Mouse (Mus musculus) frontal cortex, postnatal 36 days (tissue): ENCODE data around the gene Cblb.
A peak's percentile ranks its signal among the peaks of the same experiment; 100 is the strongest.

ENCODE experiments used
- DNase-seq, 2 experiments: peaks; one replicate each; pipeline ENCODE4 v3.0.0; 2022; ENCODE audit warnings: low spot score in 2 of 2

The Cblb gene

DNA sequence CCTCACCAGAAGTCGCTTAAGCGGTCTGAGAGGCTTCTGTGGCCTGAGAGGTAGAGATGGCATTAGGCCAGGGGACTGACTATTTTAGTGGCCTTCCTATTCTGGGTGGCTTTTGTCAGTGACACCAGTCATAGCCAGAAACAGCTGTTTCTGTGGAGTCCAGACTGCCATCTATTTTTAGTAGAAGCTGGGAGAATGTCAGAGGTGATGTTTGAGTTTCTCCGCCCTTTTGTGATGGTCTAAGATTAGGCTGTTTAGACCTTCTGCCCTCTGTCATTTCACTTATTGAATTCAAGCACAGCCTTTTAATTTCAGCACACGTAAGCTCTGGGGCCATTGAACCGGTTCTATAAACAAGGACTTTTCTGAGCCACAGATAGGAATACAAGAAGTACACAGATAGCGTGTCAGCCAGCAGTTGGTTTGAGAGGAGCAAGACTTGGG is 40.8 kb downstream of the Cblb start:
- DNase-seq = no peak

DNA sequence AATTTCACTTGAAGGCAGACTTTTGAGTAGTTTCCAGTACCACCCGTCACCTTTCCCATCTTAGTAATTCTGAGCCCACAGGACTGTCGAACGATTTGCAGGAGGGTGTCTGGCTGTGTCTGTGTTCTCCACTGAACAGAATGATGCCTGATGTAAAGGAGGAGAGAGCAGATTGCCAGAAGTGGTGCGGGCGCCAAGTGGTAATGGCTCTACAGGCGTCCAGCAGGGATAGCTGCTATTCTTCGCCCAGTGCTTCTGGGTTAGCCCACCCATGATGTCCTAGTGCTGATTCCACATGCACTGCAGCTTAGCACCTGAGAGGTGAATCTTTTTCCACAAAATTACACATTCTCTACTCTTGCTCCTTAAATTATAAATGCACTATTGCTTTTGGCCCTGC is 45.6 kb downstream of the Cblb start:
- DNase-seq = no peak

DNA sequence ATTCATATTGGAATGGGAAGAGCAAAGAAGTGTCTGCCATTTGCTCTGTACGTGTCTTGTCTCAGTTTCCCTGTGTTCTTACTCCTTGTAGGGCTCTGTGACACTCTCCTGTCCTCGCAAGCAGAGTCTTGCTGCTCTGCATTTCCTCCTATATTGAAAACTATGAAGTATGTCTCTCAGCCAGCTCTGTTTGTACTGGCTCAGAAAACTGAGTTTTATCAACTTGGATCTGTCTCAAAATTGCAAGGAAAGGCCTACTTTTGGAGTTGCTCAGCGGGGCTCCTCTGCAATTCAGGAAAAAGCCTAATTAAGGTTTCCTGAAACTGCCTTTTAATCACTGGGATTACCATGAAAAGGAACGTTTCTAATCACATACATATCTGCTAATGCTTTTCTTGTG is 46.9 kb downstream of the Cblb start:
- DNase-seq = no peak

DNA sequence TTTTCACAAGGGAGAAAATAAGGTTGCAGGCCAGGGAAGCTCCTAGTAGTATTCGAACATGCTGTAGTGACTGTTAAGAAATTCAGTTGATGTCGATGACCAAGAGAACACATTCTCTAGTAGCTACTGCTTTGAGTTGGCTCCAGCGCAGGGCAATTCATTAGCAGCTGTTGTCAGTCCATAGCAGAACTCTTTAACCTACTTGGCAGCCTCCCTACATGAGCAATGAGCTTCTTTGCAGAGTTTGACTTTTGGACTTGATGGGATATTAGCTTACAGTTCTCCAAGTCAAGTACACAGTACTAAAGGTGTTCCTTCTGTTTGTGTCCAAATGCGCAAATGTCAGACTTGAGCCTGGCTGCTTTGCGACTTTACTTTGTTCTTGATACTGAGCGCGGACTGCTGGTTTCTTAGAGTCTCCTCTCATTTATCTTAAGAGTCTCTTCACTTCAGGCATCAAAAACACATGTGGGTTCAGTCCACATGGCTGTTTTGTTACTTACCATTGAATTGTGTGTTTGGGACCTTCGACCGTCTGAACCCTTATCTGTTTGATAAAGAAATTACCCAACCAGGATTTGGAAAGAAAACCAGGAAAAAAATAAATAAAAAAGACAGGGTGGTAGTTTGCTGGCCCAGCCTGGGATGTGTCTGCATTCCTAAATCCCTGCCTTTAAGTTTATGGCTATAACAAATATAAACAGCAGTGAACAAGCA is 47.9 kb downstream of the Cblb start:
- DNase-seq = no peak

DNA sequence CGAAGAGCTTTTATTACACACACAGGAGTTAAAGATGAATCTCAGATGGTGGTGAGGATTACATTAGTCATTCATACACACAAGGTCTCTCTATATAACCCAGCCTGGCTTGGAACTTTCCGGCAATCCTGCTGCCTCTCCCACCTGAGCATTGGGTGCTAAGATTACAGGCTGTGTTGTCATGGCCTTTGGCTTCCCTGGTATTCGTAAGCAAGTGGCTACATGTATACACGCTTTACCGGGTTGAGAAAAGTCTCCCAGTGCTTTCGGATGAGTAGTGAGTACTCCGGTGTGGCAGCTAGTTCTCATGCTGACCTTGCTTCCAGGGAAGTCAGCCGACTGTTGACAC is 48.4 kb downstream of the Cblb start:
- no peak for DNase-seq

DNA sequence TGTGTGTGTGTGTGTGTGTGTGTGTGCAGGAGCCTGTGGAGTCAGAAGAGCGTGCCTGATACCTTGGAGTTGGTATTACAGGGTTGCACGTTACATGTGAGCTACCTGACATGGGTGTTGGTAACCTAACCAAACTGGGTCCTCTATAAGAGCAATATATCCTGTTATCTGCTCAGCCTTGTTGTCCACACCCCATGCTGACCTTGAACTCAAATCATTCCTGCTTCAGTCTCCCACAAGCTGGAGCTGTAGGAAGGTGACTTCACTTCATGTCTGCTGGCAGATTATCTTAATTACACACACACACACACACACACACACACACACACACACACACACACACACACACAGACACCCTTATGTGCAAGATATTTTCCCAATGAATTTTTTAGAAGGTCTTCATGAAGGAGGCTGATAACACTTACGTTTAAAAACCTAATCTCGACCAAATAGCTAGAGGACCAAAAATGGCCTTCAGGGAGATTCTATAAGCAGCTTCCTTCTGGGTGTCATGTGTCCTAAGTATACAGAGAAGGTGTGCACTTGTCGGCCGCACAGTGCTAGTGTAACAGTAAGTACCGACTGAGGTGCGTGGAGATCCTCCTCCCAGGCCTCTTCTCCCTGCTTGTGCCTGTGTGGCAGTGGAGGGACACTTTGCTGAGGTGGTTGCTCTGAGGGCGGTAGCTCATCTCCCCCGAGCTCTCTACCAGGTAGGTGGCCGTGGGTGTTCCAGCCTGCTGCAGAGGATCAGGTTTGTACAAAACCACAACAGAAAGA is 49.8 kb downstream of the Cblb start:
- no peak for DNase-seq

DNA sequence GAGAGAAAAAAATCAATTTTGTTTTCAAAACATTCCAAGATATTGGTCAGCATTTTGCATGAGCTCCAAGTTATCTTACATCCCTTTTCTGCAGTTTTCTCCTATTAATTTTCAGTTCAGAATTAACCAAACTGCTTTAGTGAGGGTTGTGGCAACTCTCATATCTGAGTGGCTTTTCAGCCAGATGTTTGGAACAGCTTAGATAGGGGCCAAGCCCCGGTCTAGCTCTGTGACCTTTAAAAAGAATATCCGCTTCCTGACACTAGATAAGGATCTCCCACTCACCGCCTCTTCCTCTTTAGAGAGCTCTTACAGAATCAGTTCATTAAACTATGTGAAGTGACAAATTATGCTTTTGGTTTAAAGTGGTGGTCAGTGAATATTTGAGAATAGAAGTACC is 50.7 kb downstream of the Cblb start:
- DNase-seq = no peak

DNA sequence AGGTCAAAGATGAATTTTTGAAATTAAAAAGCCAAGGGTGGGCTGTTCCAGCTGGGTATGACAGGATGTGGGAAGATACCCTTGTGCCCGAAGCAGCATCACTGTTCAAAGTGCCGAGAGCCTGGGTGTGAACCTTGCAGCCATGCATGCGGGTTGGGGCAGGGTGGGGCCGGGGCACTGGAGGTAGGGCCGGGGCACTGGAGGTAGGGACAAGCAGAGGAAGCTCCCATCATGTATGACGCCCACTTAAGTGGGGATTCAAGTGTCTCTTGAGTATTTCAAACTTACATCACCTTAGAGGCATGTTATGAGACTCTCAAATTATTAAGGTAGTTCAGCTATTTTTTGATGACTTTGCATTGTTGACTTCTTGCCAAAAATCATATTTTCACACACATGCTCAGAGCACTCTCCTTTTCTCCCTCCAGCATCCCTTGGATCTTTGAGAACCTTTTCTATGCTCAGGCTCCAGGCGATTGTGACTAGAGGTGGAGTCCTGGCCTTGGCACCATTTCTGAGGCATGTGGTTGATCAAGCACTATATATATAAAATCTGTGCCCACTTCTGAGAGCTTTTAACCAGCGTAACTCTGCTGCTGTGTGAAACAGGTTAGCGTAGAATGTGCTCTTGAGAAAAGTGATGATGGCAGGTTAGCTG is 55.9 kb downstream of the Cblb start:
- DNase-seq = no peak

DNA sequence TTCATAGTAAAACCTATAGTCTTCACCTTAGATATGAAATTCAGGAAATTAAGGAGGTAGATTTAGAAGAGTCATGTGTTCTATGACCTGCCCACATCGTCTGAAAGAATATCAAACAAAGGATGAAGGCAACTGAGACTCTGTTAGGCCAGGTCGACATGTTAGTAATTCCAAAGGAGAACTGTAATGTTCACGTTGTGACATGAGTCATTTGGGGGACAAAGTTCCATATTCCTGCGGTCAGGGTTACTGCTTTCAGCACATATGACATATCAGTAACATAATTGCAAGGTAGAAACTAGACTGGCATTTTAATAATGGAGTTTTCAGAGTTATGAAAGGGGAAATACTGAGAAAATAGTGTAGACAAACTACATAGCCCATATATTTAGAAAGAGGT is 58.3 kb downstream of the Cblb start:
- no peak for DNase-seq

DNA sequence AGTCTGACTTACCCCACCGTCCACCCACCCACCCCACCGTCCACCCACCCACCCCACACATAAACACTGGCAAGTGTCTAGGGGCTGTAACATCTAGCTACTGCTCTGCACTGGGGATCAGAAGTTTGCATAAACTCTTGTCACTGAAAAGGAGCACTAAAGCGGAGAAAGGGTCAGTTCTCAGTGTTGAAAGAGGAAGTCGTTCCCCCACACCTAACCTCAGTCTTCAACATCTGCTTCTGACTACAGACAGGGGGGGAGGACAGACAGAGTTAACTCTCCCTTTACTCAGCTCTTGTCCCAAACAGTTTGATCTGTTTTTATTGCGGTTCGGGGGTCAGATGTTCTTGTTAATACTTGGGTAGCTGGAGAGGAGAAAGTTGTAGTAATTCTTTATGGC is 59.9 kb downstream of the Cblb start:
- no peak for DNase-seq

DNA sequence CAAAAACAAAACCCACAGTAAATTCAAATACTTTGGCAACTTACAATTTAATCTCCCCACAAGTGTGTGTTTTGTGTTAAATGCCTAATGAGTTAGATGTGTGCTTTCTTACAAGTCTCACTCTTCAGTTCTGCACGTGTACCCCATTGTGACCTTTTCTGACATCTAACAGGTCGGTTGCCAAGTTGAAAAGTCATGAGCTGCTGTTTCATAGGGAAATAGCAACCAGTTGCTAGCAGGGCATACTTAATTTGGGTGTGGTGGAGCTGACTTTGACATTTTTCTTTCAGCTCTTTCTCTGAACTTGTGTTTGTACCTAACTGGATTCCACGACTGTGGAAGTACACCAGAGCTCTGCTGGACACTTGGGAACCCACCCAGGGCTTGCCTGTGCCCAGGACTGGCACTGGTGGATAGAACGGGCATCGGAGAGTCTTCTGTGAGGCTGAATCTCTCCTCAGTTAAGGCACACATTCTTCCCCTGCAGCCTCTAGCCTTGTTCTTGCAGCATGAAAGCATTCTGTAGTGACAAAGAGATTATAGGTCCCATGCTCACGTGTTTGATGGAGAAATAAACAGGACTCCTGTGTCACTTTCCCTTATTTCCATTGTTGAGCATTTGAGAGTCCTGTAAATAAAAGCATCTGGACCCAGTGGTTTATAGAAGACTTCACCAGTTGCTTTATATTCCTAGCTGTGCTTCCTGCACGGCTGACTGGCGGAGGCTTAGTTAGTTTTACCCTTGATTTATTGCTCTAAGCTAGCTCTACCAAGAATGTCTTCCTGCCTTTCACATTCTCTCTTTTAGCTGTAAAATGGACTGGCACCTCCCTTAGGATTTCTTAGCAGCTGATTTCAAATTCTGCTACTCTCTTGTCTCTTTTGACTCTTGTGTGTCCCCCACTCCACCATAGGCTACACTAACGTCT is 62.6 kb downstream of the Cblb start:
- no peak for DNase-seq

DNA sequence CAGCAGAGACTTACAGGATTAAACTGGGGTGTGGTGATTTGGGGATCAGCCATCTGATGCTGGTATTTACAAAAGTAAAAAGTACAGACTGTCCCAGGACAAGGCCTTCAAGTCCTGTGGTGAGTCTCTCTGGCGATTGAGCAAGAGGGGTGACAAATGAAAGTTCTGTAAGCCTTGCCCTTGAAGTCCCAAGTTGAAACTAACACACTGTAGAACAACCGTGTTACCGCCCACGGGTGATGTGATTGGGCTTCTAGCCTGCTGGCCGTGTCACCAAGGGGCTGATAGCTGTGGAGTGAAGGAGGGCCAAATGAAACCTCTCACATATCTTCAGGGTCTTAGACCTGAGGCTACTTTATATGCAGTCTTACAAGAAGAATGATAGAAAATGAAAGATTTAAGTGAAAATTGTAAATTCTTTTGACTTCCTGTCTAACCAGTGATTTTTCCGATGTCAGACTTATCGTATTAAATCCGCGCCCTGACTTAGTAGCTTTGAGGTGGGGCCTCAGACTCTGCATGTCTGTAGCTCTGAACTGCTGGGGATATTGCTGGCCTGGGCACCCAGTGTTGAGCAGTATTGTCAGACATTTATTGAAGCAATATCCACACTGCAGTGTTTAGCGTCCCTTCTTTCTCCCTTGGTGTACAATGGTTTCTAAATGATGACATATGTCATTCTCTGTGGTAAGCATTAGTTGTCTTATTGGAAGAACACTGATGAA is 63.9 kb downstream of the Cblb start:
- DNase-seq = no peak

DNA sequence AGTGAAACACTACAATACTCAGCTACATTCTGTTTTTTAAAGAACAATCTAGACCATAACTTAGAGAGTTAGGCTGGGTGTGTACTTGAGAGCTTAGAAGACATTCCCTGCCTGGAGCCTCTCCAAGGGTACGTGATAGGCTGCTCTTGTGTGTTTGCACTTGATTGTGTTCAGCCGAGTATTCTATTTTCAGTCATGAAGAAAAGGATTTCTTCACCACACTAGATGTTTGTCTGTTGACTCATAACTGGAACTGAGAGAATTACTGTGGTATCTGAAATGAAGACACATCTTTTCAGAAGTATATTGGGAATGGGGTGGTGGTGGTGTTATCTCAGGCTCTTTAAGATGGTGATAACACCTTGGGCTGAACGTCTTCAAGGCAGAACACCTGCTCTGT is 64.6 kb downstream of the Cblb start:
- DNase-seq = no peak

DNA sequence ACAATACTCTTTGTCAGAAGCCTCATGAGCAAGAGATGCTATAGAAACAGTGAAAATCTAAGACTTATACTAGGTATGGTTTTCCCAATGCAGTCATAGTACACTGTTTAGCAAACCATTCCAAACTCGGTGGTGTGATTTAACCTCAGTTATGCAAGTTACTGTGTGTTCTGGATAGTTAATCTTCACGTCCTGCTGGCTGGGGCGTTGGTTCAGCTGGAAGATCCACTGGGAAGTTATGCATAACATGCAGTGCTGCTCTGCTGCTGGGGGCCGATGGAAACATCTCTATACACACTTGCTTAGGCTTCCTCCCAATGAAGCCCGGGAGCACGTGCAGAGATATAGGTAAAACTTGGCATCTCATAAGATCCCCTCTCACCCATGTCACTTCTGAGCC is 69.4 kb downstream of the Cblb start:
- no peak for DNase-seq

DNA sequence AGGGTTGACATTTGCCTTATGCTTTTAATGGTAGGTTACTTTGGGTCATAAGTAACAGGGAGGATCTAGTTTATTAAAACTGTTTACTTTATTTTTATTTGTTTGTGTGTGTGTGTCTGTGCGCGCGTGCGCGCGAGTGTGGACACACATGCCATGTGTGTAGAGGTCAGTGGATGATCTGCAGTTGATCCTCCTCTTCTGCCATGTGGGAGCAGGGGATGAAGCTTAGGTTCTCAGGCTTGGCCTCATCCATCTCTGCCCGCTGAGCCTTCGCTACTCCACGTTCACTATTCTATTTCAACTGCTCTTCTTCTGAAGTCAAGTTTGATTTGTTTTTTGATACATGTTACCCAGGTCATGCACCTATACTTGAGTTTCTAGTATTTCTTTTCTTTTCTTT is 73.6 kb downstream of the Cblb start:
- no peak for DNase-seq

DNA sequence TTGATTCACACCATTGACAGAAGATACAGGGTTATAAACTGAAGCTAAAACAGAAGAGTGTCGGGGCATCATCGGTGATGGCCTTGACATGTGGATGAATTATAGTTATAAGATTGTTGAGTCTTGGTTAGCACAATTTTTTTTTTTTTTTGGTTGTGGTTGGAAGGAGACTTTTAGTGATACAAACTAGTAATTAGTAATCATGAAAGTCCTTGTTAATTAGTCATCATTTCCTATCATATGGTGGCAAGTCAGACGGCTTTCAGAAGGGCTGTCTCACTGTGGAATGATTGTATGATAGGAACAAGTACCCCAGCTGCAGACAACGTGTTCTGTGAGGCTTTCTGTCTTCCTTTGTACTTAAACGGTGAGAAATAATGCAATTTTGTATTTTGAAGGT is 76.8 kb downstream of the Cblb start:
- DNase-seq = no peak

DNA sequence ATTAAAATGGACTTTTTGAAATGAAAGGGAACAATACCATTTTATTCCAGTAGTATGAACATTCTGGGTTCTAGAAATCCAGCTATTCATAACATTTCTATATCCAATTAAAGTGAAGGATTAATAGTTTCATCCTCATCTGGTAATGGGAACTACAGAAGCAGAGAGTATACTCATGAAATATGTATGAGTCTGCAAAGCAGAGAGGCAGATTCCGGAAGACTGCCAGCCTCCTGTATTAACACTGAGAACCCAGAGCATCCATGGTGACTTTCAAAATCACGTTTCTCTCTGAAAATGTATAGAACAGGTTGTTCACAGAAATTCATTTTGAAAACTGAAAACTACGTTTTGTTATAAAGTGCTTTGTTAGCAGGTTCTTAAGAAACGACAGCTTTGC is 83.4 kb downstream of the Cblb start:
- peak in 1 of 2 experiments; percentile 23 for DNase-seq

DNA sequence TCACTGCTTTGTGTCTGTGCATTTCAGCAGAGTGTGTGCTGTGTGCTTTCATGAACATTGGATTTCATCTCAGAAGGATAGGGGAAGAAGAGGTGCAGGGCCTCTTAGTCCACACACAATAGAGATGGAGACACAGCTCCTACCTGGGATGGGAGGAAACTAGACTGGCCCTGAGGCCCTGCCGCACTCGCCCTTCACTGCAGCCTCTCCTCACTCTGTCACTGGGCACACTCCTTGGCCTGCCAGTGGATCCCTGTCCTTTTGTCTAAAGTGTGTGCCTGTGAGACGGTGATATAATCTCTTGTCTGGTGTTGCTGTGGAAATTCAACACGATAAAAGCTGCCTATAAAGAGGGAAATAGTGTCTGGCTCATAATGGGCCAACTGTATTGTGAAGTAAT is 88.0 kb downstream of the Cblb start:
- DNase-seq = no peak

DNA sequence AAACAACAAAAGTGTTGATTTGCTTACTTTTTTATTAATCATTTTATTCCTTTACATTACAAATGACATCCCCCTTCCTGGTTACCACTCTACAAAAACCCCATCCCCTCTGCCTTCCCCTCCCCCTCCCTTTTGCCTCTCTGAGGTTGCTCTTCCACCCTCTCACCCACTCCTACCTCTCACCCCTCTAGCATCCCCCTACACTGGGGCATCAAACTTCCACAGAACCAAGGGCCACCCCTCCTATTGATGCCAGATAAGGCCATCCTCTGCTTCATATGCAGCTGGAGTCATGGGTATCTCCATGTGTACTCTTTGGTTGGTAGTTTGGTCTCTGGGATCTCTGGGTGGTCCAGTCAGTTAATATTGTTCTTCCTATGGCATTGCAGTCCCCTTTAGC is 93.9 kb downstream of the Cblb start:
- DNase-seq = no peak

DNA sequence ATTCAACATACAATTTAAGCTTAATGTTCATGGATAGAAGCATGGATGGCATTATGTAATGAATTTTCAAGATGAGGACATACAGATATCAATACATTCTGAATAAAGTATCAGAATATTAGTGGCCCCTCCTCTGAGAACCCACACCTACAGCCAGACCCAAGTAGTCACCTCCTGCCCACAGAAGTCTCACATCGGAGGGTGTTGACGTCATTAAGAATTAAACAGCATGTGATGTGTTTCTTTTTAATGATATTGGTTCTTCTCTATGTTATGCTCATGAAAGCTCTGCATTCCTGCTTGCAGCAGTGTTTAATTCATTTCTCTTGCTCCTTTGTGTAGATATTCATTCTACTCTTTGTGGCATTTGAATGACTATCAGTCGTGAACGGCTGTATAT is 94.9 kb downstream of the Cblb start:
- DNase-seq = no peak

DNA sequence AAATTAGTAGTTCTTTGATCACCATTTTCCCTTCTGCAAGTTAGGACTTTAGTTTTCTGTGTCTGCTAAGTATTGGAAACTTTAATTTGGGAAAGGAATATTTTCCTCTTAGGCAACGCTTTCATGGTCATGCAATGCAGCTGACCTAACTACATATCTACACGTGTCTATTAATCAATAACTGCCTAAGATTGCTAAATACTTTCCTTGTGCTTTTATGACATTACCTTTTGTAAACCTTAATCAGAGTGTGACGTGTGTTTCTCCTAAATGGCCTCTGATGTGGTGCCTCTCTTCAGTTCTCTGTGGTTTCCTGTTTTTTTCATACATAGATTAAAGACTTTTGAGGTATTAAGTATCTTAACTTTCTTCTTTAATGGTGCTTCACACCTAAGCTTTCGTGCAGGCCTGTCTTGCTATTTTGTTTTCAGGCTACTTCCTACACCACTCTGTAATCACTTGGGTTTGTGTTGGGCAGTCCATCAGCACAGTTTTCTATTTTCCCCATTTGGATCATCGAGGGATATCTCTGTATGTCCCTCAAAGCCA is 98.4 kb downstream of the Cblb start:
- DNase-seq = no peak
